Mouse (Mus musculus): ENCODE data around the gene Rpap3.

Gene Rpap3

DNA sequence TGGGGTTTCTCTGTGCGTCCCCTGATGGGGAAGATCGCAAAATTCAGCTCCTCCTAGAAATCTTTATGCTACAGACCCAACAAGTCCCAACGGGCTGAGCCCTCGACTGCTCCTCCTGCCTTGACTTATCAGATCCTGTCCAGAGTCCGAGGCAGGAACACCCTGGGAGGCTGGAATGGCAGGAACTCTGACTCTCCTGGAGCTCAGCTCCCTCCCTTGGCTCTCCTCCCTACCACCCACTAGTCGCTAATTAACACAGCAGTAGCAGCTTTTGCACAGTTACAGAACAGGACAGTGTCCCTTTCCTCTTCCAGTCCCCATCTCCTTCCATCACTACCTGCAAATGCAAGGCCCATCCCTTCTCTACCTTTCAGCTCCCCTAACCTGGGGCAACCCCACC, 24.7 kb upstream of the Rpap3 start:
- no peak for DNase-seq (ENCODE audit: low spot score)

- DNase-seq (ENCODE audit: low spot score): no peak
Measured at GRCm38 (mm10) chr15:97728804-97729203, 23.2 kb upstream of the Rpap3 start.

GRCm38 (mm10) chr15:97728394-97728793, 22.8 kb upstream of the Rpap3 start:
- DNase-seq (ENCODE audit: low spot score): no peak

DNA sequence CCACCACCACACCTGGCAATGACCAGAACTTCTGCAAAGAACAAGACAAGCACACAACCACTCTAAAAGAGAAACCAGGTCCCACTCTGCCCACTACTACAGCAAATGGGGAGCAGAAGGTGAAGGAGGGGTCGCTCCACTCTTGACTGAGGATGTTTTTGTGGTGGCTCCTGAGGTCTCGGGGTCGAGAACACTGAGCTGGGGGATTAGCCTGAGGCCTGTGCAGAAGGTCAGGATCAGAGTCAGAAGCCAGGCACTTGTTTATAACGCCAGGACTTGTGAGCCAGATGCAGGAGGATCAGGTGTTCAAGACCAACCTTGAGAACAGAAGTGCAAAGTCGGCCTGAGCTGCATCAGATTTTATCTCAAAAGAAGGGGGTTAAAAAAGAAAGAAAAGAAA, 21.9 kb upstream of the Rpap3 start:
- DNase-seq (ENCODE audit: low spot score): no peak

DNA sequence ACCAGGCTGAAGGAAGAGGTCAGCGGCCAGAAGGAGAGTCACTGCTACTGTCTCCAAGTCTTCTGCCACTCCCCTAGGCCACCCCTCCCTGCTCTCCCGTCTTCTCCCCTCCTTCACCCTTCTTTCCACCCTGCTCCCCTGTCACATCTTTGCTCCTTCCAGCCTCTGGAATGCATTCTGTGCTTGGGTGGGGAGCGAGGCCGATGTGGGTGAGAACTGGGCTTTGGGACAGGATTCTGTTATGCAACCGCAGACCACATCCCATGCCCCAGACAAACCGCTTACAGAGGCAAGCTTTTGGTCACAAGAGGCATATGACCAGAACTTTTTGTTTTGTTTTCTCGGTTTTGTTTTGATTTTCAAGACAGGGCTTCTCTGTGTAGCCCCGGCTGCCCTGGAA, 21.4 kb upstream of the Rpap3 start:
- no peak for DNase-seq (ENCODE audit: low spot score)

DNA sequence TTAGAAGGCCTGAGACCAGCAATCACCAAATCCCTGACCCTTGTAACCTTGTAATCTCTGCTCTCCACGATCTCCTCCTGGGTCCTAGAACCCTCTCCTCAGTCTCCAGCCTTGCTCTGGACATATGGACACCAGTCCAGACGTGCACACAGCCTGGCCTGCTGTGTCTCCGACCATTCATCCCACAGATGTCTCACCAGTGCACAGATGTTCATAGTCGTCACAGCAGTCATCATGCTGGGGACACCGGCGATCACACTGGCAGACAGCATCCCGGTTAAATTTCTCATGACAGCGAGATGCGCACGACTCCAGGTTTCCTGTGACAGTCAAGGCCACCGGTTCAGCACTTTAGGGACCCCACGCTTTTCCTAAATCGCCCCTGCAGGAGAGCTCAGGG, 20.7 kb upstream of the Rpap3 start:
- no peak for DNase-seq (ENCODE audit: low spot score)

- no peak for DNase-seq (ENCODE audit: low spot score)
Measured at GRCm38 (mm10) chr15:97725198-97725785, 19.7 kb upstream of the Rpap3 start.

DNA sequence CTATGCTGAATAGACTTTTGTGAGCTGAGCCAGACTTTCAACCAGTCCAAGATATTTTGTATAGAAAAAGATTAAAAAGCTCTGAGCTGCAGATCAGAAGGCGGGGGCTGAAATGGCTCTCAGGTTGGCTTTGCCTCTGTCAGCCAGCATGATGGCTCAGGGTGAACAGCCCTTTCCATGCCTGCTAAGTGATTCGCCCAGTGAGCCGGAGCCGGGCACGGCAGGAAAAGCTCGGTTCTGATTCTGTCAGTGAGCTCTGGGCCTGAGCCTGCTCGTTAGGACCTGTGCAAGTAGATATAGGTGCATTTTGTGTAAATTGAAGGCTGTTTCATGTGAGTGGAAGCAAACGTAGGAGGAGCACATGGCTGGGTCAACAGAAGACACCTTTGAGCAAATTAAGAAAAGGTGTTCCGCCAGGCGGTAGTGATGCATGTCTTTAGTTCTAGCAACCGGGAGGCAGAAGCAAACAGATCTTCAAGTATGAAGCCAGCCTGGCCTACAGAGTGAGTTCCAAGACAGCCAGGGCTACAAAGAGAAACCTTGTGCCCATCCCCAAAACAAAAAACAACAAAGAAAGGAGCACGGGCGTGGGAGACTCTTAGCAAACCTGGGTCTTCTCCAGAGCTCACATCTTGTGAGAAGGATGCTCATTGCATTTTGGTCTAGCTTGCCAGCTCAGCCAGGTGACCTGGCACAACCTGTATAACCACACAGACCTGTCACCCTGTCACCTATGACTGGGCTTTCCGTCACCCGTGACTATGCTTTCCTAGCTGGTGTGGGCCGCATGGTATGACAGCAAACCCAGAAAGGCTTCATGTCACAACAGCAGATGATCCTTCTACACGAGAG, 18.9 kb upstream of the Rpap3 start:
- DNase-seq (ENCODE audit: low spot score): no peak

DNA sequence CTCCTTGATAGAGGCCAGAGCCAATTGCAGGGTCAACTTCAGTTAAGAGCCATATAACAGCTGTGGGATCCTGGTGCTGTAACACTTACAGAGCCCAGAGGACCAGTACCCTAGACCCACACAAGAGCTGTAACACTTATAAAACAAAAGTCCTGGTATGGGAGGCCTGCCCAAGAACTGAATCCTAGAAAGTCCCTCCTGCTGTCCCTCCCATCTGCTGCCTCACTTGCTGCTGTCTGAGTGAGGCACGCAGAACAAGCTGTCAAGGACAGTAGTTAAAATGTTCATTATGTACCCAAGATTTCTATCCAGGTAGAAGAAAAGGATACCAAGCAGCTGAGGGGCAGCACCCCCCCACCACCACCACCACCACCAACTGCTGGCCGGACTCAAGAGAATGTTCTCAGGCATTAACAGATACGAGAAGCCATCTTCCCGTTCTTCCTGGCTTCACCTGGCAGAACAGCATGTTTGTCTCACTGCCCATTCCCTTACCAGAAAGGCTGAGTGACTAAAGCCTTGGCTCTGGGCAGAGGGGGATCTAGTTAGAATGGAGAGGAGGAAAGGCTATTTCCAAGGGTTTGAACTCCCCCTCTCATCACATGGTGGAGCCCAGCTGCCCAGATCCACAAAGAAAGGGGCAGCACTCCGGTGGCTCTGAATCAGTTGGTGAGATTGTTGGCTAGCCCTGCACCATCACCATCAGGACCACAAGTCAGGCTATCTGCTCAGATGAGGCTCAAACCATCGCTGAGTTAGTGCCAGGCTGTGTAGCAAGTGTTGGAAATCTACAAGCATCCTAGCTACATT, 18.1 kb upstream of the Rpap3 start:
- DNase-seq (ENCODE audit: low spot score): no peak

GRCm38 (mm10) chr15:97721008-97721701, 15.5 kb upstream of the Rpap3 start:
- peak; percentile 39 for DNase-seq (ENCODE audit: low spot score)

GRCm38 (mm10) chr15:97720026-97720675, 14.5 kb upstream of the Rpap3 start:
- no peak for DNase-seq (ENCODE audit: low spot score)

DNA sequence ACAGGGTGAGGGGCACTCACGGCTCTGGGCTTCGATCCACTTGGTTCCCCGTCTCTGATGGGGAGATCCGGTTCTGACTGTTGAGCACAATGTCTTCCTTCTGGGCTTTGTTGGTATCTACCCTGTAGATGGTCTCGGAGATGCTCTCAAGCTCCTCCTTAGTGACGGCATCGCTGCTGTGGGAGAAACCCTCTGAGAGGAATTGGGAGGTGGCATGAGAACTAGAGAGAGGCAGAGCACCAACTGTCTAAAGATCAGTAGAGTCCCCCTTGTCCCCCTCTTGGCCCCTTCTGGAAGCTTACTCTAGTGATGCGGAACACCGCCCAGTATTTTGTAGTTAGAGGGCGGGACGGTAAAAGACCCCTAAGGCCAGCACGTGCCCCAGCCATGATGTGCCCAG, 13.9 kb upstream of the Rpap3 start:
- no peak for DNase-seq (ENCODE audit: low spot score)

DNA sequence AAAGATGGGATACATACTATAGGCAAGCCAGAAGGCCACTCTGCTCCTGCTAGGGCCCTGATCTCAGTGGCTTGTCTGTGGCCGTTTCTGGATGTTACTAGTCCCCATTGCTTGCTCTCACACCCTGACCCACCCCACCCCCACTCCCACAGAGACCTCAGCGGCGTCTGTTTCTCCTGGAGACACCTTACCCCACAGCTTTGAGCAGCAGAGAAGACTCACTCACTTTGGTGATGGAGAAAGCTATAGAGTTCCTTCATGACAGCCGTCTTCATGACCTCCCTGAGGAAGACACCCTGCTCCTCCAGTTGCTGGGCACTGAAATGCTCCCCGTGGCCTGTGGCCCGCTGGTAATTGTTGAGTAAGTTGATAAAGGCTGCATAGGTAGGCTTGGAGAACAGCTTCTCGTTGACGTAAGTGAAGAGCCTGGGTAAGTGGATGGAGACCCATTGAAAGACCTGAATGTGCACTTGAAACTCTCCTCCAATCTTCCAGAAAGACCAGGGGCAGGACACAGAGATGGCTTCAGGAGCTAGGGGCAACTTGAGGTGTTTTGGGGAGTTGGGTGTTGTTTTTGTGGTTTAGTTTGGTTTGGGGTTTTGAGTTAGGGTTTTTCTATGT, 13.0 kb upstream of the Rpap3 start:
- no peak for DNase-seq (ENCODE audit: low spot score)

DNA sequence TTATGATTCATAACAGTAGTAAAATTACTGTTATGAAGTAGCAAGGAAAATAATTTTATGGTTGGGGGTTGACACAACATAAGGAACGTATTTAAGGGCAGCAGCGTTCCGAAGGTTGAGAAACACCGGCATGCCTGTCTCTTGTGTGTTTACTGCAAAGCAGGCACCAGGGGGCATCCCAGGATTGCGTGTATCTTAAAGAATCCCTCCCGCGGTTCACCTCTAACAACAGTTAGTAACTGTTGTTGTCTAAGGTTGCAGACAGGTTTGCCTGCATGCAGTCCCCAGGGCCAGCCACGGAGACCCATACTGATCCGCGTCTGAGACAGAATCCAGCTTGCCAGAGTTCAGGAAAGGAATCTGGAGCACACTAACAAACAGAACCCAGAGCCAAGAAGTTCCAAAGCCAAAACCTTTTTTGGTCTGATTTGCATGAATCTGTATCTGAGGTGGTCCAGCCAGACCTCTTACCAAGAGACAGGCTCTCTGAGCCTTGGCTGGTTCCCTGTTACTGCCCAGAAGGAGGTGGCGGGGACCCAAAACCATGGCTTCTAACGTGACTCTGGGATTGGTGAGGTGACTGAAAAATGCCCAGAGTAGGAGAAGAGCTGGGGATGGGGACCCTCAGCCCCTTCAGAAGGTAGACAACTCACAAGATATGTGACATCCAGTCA, 12.4 kb upstream of the Rpap3 start:
- DNase-seq (ENCODE audit: low spot score): peak; percentile 70

DNA sequence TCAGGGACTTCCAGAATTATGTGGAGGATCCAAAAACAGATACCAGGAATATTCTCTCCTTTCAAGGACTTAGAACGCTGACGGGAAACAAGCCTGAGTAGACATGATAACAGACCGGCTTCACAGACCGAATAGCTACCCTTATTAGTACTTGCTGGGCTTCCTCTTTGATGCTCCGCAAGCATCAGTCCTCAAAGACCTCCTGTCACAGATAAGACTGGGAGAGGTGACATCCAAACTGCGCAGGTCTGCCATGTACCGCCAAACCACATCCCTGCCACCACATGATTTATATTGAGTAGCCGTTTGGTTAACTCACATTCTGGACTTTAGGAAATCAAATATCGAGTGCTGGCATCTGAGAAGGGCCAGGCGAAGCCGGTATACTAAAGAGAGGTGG, 11.2 kb upstream of the Rpap3 start:
- DNase-seq (ENCODE audit: low spot score): no peak

DNA sequence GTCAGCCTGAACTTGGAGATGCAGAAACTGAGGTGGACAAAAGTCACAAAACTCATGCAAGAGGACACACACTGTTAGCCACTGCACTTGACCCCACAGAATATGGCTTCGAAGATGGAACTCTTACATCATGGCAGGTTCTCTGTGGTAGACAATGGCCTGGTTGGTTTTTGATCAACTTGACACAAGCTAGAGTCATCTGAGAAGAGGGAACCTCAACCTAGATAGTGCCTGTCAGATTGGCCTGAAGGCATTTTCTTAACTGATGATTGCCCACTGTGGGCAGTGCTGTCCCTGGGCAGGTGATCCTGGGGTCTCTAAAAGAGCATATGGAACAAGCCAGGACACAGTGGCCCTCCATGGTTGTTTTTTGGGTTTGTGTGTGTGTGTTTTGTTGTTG, 10.1 kb upstream of the Rpap3 start:
- no peak for DNase-seq (ENCODE audit: low spot score)

GRCm38 (mm10) chr15:97715083-97715482, 9.5 kb upstream of the Rpap3 start:
- no peak for DNase-seq (ENCODE audit: low spot score)

GRCm38 (mm10) chr15:97712546-97712945, 6.9 kb upstream of the Rpap3 start:
- DNase-seq (ENCODE audit: low spot score): no peak

- no peak for DNase-seq (ENCODE audit: low spot score)
Measured at GRCm38 (mm10) chr15:97710906-97711305, 5.3 kb upstream of the Rpap3 start.

- DNase-seq (ENCODE audit: low spot score): no peak
Measured at GRCm38 (mm10) chr15:97696616-97697015, 9.0 kb downstream of the Rpap3 start.

DNA sequence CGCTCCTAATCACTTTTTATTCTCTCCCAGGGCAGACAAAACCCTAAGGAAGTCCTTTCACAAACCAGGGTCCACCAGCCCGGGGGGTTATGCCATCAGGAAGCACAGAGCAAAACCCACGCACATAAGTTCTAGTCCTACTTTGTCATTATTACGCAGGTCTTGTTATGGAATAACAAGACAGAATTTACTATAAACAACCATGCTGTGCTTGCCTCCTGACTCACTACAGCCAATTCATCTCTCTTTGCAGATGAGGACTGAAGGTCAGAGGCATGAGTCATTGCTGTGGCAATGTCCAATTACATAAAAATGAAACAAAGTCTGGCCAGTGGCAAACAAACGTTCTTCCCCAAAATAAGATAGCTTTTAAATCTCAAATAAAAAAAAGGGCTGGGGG, 12.2 kb downstream of the Rpap3 start:
- DNase-seq (ENCODE audit: low spot score): no peak
